Mouse (Mus musculus): Measurements from ENCODE around the gene Tiam1. TPM values are rescaled to one million over a fixed set of nuclear protein-coding genes. Genes with fewer than 3 reads are reported as not detected.
A peak's percentile ranks its signal among the peaks of the same experiment; 100 is the strongest.

The Tiam1 gene
- polyA plus RNA-seq, 1 experiment, result not detected

- TF ChIP-seq POLR2A (IDR thresholded peaks at IDR 0.05; ENCODE audit: insufficient read depth, low read depth, low read length) (no peak), CTCF (IDR thresholded peaks at IDR 0.05; ENCODE audit: insufficient read depth, low read depth, low read length) (no peak)
- Histone ChIP-seq H3K4me3 (ENCODE audit: insufficient read depth, low read depth, low read length) (no peak overlapping the region), H3K27ac (ENCODE audit: insufficient read depth, low read depth, low read length) (no peak overlapping the region), H3K4me1 (ENCODE audit: control insufficient read depth, insufficient read depth, low read length) (peaks cover 4% of the 10 kb centered on the region)
- 93% methylated on average over 1 of the region's 1 CpGs for WGBS
Observed at GRCm38 (mm10) chr16:89954114-89954513, 189.5 kb downstream of the Tiam1 start.

GRCm38 (mm10) chr16:89952821-89953220, 190.7 kb downstream of the Tiam1 start:
- H3K27ac ChIP-seq (ENCODE audit: insufficient read depth, low read depth, low read length), result no peak overlapping the region
- TF ChIP-seq CTCF (IDR thresholded peaks at IDR 0.05; ENCODE audit: insufficient read depth, low read depth, low read length) (no peak), POLR2A (IDR thresholded peaks at IDR 0.05; ENCODE audit: insufficient read depth, low read depth, low read length) (no peak)
- H3K4me3 ChIP-seq (ENCODE audit: insufficient read depth, low read depth, low read length), result no peak overlapping the region
- 92% methylated on average over 5 of the region's 5 CpGs for WGBS
- H3K4me1 ChIP-seq (ENCODE audit: control insufficient read depth, insufficient read depth, low read length), result no peaks in the 10 kb centered on the region; the same call in 1 of the 2 replicates

DNA sequence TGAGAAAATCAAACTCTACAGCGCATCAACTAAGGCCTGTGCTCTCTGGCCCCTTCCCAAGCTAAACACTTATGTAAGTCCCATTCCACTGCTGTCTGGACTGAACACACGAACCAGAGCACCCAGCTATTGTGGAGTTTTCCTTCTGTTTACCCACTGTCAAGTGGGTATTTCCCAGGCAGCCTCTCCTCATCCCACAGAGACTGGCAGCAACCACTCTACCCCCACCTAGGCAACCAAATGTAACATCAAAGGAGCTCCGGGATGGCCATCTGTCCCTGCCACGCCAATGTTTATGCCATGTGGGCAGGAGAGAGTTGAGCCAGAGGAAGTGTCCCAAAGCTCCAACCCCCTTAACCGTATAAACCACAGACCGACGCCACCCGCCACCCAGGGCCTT, 192.8 kb downstream of the Tiam1 start:
- Histone ChIP-seq H3K4me3 (ENCODE audit: insufficient read depth, low read depth, low read length) (no peak overlapping the region), H3K27ac (ENCODE audit: insufficient read depth, low read depth, low read length) (no peak overlapping the region), H3K4me1 (ENCODE audit: control insufficient read depth, insufficient read depth, low read length) (peaks cover 4% of the 10 kb centered on the region)
- TF ChIP-seq POLR2A (IDR thresholded peaks at IDR 0.05; ENCODE audit: insufficient read depth, low read depth, low read length) (no peak), CTCF (IDR thresholded peaks at IDR 0.05; ENCODE audit: insufficient read depth, low read depth, low read length) (no peak)
- 91% methylated on average over 8 of the region's 8 CpGs for WGBS

DNA sequence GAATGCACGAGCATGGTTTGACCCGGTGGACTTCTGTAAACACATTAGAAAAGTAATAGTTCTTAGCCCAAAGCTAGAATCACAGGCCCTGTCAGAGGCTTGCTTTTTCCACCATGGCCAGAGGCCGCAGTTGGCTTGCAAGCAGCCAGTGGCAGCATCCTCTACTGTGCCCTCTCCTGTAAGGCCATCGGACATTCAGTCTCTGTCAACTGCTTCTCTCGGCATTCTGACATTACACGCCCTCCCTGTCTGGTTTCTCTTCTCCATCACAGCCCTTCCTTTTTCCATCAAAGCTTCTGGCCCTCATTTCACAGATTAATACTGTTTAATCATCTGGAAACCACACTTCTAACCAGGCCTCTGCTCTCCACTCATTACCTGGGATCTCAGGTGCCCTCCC, 193.3 kb downstream of the Tiam1 start:
- Histone ChIP-seq H3K27ac (ENCODE audit: insufficient read depth, low read depth, low read length) (no peak overlapping the region), H3K4me1 (ENCODE audit: control insufficient read depth, insufficient read depth, low read length) (peaks cover 6% of the 10 kb centered on the region), H3K4me3 (ENCODE audit: insufficient read depth, low read depth, low read length) (no peak overlapping the region)
- TF ChIP-seq POLR2A (IDR thresholded peaks at IDR 0.05; ENCODE audit: insufficient read depth, low read depth, low read length) (no peak), CTCF (IDR thresholded peaks at IDR 0.05; ENCODE audit: insufficient read depth, low read depth, low read length) (no peak)
- 87% methylated on average over 6 of the region's 6 CpGs for WGBS

GRCm38 (mm10) chr16:89948040-89948439, 195.5 kb downstream of the Tiam1 start:
- H3K4me1 ChIP-seq (ENCODE audit: control insufficient read depth, insufficient read depth, low read length), result peaks cover 21% of the 10 kb centered on the region
- WGBS, result 89% methylated on average over 1 of the region's 1 CpGs

GRCm38 (mm10) chr16:89946816-89947215, 196.8 kb downstream of the Tiam1 start:
- H3K27ac ChIP-seq (ENCODE audit: insufficient read depth, low read depth, low read length), result no peak overlapping the region
- WGBS, result 66% methylated on average over 11 of the region's 11 CpGs
- H3K4me1 ChIP-seq (ENCODE audit: control insufficient read depth, insufficient read depth, low read length), result peaks cover 22% of the 10 kb centered on the region
- no peak for TF ChIP-seq CTCF (IDR thresholded peaks at IDR 0.05; ENCODE audit: insufficient read depth, low read depth, low read length)
- no peak for TF ChIP-seq POLR2A (IDR thresholded peaks at IDR 0.05; ENCODE audit: insufficient read depth, low read depth, low read length)
- H3K4me3 ChIP-seq (ENCODE audit: insufficient read depth, low read depth, low read length), result no peak overlapping the region

More at GRCm38 (mm10) chr16:89948040-89948439, 195.5 kb downstream of the Tiam1 start:
- no peak overlapping the region for H3K27ac ChIP-seq (ENCODE audit: insufficient read depth, low read depth, low read length)
- TF ChIP-seq CTCF (IDR thresholded peaks at IDR 0.05; ENCODE audit: insufficient read depth, low read depth, low read length), result no peak
- TF ChIP-seq POLR2A (IDR thresholded peaks at IDR 0.05; ENCODE audit: insufficient read depth, low read depth, low read length), result no peak
- no peak overlapping the region for H3K4me3 ChIP-seq (ENCODE audit: insufficient read depth, low read depth, low read length)

DNA sequence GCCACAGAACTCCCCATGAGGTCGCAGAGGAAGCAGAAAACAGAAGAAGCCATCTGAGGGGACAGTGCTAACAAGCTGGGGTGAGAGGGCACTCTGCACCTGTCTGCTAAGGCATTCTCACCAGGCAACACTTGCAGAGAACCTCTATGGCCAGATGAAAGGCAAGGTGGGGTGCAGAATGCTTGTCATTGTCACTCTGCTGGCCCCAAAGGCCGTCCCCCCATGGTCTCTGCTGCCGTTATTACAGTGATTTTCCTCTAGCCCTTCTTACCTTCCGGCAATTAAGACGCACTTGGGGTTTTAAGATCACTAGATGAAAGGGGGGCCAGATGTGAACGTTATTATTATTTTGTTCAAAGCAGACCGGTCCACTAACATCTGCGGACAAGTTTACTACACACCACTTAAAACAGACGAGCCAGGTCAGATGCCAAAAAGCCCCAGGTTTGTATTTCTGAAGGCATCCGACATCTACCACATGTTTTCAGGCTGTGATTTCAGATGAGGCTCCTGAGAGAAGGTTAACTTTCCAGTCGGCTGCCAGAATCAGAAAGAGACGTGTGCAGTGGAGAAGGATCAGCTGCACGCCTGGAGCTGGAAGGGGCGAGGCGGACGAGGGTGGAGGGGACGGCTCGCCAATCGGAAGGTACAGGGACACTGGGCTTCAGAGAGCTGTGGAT, 198.8 kb downstream of the Tiam1 start:
- TF ChIP-seq POLR2A (IDR thresholded peaks at IDR 0.05; ENCODE audit: insufficient read depth, low read depth, low read length) (no peak), CTCF (IDR thresholded peaks at IDR 0.05; ENCODE audit: insufficient read depth, low read depth, low read length) (no peak)
- H3K4me1 ChIP-seq (ENCODE audit: control insufficient read depth, insufficient read depth, low read length), result peaks cover 22% of the 10 kb centered on the region
- WGBS, result 51% methylated on average over 19 of the region's 19 CpGs

DNA sequence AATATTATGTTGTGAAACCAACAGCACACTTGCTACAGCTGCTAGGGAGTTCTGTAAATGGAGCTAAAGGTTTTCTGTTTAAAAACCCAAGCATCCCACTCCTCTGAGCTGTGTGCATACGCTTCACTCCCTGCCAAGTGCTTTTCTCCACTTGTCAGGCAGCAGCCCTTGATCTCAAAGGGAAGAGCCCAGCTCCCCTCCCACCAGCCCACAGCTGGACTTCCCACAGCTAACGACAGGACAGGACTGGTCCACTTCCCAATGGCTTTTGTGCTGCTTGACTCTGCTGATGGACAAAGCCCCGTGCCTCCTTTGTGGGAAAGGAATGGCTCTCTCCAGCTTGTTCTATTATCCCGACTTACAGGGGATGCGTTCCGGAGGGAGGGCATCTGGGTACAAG, 199.5 kb downstream of the Tiam1 start:
- H3K4me1 ChIP-seq (ENCODE audit: control insufficient read depth, insufficient read depth, low read length), result peaks cover 22% of the 10 kb centered on the region
- H3K27ac ChIP-seq (ENCODE audit: insufficient read depth, low read depth, low read length), result peak overlapping the region; percentile 23
- no peak overlapping the region for H3K4me3 ChIP-seq (ENCODE audit: insufficient read depth, low read depth, low read length)
- TF ChIP-seq POLR2A (IDR thresholded peaks at IDR 0.05; ENCODE audit: insufficient read depth, low read depth, low read length), result no peak
- no peak for TF ChIP-seq CTCF (IDR thresholded peaks at IDR 0.05; ENCODE audit: insufficient read depth, low read depth, low read length)
- 30% methylated on average over 6 of the region's 6 CpGs for WGBS

More for the DNA sequence above, 198.8 kb downstream of the Tiam1 start:
- Histone ChIP-seq H3K4me3 (ENCODE audit: insufficient read depth, low read depth, low read length) (no peak overlapping the region), H3K27ac (ENCODE audit: insufficient read depth, low read depth, low read length) (no peak overlapping the region)

DNA sequence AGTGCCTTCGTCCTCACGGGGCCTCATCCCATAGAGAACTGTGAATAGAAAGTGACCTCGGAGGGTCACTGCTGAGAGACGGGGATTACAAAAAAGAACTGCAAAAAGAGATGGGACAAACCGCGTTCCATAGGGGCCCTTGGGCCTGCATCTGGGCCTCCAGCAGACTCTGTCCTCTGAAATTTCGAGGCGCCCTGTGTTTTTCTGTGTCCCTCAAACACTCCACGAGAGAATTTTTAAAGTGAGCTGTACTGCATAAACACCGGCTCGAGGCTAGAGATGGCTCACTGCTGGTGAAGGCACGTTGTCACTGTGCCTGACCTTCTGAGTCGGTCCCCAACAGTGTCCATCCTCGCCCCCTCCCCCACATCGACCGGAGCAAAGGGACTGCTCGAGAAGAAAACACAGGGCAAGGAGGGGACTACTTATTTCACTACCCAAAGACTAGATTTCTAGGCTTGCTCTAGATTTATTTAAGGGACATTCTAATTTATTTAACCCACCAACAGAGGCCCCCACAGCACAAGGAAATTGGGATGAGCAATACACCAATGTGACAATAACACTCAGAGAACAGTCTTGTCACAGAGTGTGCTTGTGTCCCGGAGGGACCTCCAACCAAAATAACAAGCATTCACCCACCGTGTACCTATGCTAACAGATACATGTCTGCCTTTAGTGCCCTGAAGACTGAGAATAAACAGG, 200.2 kb downstream of the Tiam1 start:
- Histone ChIP-seq H3K27ac (ENCODE audit: insufficient read depth, low read depth, low read length) (peak overlapping the region; percentile 23), H3K4me3 (ENCODE audit: insufficient read depth, low read depth, low read length) (no peak overlapping the region), H3K4me1 (ENCODE audit: control insufficient read depth, insufficient read depth, low read length) (peaks cover 22% of the 10 kb centered on the region)
- 29% methylated on average over 19 of the region's 19 CpGs for WGBS
- TF ChIP-seq CTCF (IDR thresholded peaks at IDR 0.05; ENCODE audit: insufficient read depth, low read depth, low read length), result 0 out of 2 replicates have a peak, but pooled peaks have one; percentile 7
- TF ChIP-seq POLR2A (IDR thresholded peaks at IDR 0.05; ENCODE audit: insufficient read depth, low read depth, low read length), result no peak
